Mouse (Mus musculus) neural tube, embryonic 13.5 days (tissue): ENCODE results near the gene Adgrg7. TPM values are rescaled to one million over a fixed set of nuclear protein-coding genes. Genes with fewer than 3 reads are reported as not detected.

Experiments
- ATAC-seq: fragments of 200-750 bp; cut with Nextera tagmentation; 2 replicates; pipeline ENCODE4 v1.8.0; 2017; ENCODE audit warnings: low read depth, mild to moderate bottlenecking, moderate TSS enrichment, moderate library complexity
- H3K27ac ChIP-seq: fragments of 300-500 bp; sonication (generic); replicated peaks from 2 replicates; pipeline ENCODE4 v1.5.1; 2015; ENCODE audit warnings: moderate library complexity, mild to moderate bottlenecking, inconsistent platforms
- H3K27me3 ChIP-seq: fragments of 300-500 bp; sonication (generic); 2 replicates; pipeline ENCODE4 v1.6.1; 2015; ENCODE audit warnings: mild to moderate bottlenecking, inconsistent platforms
- H3K36me3 ChIP-seq: fragments of 300-500 bp; sonication (generic); 2 replicates; pipeline ENCODE4 v1.6.1; 2015; ENCODE audit warnings: mild to moderate bottlenecking, inconsistent platforms
- H3K4me1 ChIP-seq: fragments of 300-500 bp; sonication (generic); replicated peaks from 2 replicates; pipeline ENCODE4 v1.6.1; 2015; ENCODE audit warnings: inconsistent platforms
- H3K4me2 ChIP-seq: fragments of 300-500 bp; sonication (generic); 2 replicates; pipeline ENCODE4 v1.6.1; 2015; ENCODE audit warnings: inconsistent platforms, mild to moderate bottlenecking, moderate library complexity
- H3K4me3 ChIP-seq: fragments of 300-500 bp; sonication (generic); 2 replicates; pipeline ENCODE4 v1.5.1; 2015; ENCODE audit warnings: mild to moderate bottlenecking, inconsistent platforms
- H3K9ac ChIP-seq: fragments of 300-500 bp; sonication (generic); 2 replicates; pipeline ENCODE4 v1.6.1; 2015; ENCODE audit warnings: moderate library complexity, mild to moderate bottlenecking, inconsistent platforms
- H3K9me3 ChIP-seq: fragments of 300-500 bp; sonication (generic); 2 replicates; pipeline ENCODE4 v1.6.1; 2016; ENCODE audit warnings: inconsistent platforms
- WGBS: fragments of 180-500 bp; shearing (Covaris S2); methylation state at CpG from one replicate; pipeline ENCODE4 v1.1.7; 2015; 5-methylcytosine and 5-hydroxymethylcytosine counted together
- polyA plus RNA-seq: library from polyadenylated mRNA; unstranded; fragments of >200 nt; fragmentation: Nextera tagmentation; extraction: Ambion mirVana; gene quantifications from 2 replicates; pipeline ENCODE4 v1.2.1, GENCODE M21; 2015

Gene Adgrg7
- polyA plus RNA-seq, 1 experiment from 2014 or later, result not detected

DNA sequence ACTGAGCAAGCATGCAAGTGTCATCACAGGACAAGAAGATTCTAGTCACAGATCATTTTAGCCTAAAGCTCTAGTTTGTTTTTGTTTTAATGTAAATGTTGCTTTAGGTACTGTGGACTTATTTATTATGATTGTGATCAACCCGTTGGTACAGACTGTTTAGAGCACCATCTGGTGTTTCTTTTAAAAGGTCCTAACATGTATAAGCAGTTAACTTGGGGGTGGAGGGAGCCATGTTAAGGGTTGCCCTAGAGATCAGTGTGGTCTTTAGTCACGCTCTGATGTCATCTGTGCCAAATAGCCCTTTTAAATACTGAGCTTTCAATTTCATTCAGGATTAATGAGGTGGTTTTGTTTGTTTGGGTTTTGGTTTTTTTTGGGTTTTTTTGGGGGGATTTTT, 99.2 kb downstream of the Adgrg7 start:
- H3K4me3 ChIP-seq, result no peak overlapping the region
- no peak overlapping the region for H3K4me2 ChIP-seq
- H3K9me3 ChIP-seq, result no peaks in the 10 kb centered on the region
- peaks cover 54% of the 10 kb centered on the region for H3K36me3 ChIP-seq
- no peak overlapping the region for H3K27ac ChIP-seq
- no peak overlapping the region for H3K9ac ChIP-seq
- ATAC-seq, result 0 out of 2 replicates have a peak, but pooled peaks have one; percentile 53
- no peaks in the 10 kb centered on the region for H3K4me1 ChIP-seq
- WGBS, result 35% methylated on average over 2 of the region's 2 CpGs
- H3K27me3 ChIP-seq, result no peaks in the 10 kb centered on the region

DNA sequence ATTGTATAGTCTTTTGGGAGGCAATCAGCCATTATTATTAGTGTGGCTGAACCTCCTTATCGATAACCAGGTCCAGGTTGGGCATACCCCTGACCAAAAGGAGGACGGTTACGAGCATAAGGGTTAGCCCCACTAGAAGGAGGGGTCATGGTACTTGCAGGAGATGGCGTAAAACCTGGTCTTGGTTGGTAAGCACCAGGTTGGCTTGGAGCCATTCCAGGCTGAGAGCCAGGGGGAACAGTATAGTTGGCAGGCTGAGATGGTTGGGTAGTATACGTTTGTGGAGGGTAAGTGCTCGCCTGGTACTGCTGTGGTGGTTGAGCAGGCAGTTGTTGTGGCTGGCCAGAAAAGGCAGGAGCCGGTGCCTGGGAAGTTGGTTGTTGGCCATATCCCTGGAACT, 104.9 kb downstream of the Adgrg7 start:
- Histone ChIP-seq H3K27ac (no peak overlapping the region), H3K9me3 (no peaks in the 10 kb centered on the region), H3K9ac (no peak overlapping the region), H3K4me2 (no peak overlapping the region), H3K4me3 (no peak overlapping the region), H3K36me3 (peaks cover 48% of the 10 kb centered on the region), H3K27me3 (no peaks in the 10 kb centered on the region), H3K4me1 (no peaks in the 10 kb centered on the region)
- no peak for ATAC-seq
- 90% methylated on average over 7 of the region's 7 CpGs for WGBS

DNA sequence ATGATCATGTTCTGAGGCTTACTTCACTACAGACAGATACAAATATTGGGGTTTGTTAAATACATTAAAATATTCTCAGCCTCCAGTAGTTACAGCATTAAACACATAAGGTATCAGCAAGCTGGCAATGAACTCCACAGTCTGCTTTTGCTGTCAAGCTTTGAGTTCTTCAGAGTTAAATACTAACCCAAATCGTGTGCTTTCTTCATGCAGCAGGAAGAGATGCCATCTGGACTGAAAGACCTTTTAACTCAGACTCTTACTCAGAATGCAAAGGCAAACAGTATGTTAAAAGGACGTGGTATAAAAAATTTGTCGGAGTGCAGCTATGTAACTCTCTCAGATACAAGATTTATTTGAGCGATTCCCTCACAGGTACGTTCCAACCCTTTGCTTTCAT, 108.9 kb downstream of the Adgrg7 start:
- Histone ChIP-seq H3K4me1 (no peaks in the 10 kb centered on the region), H3K27ac (no peak overlapping the region), H3K27me3 (no peaks in the 10 kb centered on the region), H3K9me3 (no peaks in the 10 kb centered on the region), H3K4me3 (no peak overlapping the region), H3K4me2 (no peak overlapping the region), H3K36me3 (peaks cover 48% of the 10 kb centered on the region), H3K9ac (no peak overlapping the region)
- 92% methylated on average over 5 of the region's 5 CpGs for WGBS
- no peak for ATAC-seq

DNA sequence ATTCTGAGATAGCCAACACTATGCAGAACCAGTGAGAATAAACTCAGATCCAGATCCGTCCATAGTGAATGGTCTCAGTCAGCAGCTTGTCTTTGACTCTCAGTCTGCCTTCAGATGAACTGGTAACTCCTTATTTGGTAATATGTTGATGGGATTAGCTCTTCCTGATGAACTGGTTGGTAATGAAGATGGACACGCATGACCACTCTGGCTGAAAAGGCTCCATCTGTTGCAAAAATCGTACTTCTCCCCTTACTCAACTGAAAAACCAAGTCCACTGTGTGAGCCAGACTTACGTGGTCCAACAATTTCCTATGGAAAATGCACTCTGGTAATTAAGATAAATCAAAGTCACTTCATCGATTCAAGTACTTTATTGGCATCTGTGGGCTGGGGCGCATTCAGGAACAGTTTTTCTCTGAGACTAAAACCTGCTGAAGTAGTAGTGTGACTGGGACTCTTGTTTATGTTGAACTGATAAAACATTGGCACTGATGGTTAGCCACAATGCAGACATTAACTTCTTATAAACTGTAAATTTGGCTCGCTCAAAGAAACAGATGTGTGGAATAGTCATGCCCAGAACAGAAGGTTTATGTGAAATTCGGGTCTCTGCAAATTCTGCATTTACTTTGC, 114.5 kb downstream of the Adgrg7 start:
- Histone ChIP-seq H3K4me1 (no peaks in the 10 kb centered on the region), H3K27me3 (no peaks in the 10 kb centered on the region), H3K4me2 (no peak overlapping the region), H3K9me3 (no peaks in the 10 kb centered on the region), H3K36me3 (peaks cover 24% of the 10 kb centered on the region), H3K4me3 (no peak overlapping the region), H3K27ac (no peak overlapping the region), H3K9ac (no peak overlapping the region)
- no peak for ATAC-seq
- WGBS, result 79% methylated on average over 8 of the region's 8 CpGs

DNA sequence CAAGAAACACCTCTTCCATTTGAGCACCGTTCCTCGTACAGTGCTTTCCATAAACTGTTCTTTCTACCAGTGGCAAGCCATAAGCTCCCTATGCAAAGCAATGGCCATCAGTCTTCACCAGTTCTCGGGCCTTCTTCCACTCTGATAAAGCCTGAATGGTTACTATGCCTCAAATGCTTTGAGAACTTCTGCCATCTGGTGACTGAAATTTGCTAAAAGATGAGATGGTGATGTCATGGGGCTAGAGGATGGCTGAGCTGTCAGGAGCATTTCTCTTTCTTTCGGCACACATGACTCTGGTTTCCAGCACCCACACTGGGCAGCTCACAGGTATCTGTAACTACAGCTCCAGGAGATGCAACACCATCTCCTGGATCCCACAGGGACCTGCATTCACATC, 118.5 kb downstream of the Adgrg7 start:
- no peaks in the 10 kb centered on the region for H3K27me3 ChIP-seq
- H3K9me3 ChIP-seq, result no peaks in the 10 kb centered on the region
- no peak overlapping the region for H3K27ac ChIP-seq
- ATAC-seq, result no peak
- no peaks in the 10 kb centered on the region for H3K4me1 ChIP-seq
- H3K36me3 ChIP-seq, result no peaks in the 10 kb centered on the region
- WGBS, result 75% methylated on average over 4 of the region's 4 CpGs
- H3K4me3 ChIP-seq, result no peak overlapping the region
- no peak overlapping the region for H3K9ac ChIP-seq
- no peak overlapping the region for H3K4me2 ChIP-seq

Other genes with a start within 250 kb of the Adgrg7 start
- gene Tfg, start 78.4 kb downstream of the Adgrg7 start, polyA plus RNA-seq, result 164 and 174 TPM in 2 replicates
- gene Tmem45a, start 90.3 kb upstream of the Adgrg7 start, polyA plus RNA-seq, result 5.1 and 9.9 TPM in 2 replicates
- not detected in 2 replicates for gene Lnp1, start 132.2 kb upstream of the Adgrg7 start, polyA plus RNA-seq